Mouse (Mus musculus): ENCODE measurements around the gene Tbrg4.

Tbrg4 gene

DNA sequence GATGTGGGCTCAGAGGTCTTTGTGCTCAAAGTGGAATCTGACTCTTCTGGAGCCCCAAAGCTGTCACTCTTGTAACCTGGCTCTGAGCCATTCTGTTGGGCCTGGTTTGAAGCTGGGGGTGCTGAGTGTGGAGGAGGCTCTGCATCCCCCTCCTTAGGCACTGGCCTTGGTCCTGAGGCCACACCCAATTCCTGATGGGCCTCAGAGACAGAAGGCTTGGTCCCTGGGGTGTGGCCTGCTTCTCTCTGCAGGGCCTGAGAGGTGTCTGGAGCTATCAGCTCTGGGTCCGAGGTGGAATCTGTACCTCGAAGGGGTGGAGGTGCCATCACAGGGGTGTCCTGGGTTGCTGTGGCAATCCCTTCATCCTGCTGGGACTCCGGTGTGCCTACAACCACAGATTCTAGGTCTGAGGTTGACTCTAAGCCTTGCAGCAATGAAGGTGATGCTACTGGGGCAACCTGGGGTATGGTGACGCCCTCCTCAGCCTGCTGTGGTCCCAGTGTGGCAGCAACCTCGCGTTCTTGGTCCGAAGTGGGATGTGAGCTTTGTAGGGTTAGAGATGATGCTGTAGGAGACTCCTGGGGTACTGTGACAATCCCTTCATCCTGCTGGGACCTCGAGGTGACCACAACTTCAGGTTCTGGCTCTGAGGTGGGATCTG is 25.5 kb downstream of the Tbrg4 start:
- peaks cover 33% of the 10 kb centered on the region for H3K27me3 ChIP-seq (ENCODE audit: insufficient read depth, low read length)
- no peaks in the 10 kb centered on the region for H3K9me3 ChIP-seq (ENCODE audit: low read length)
- peaks cover 53% of the 10 kb centered on the region for H3K4me1 ChIP-seq (replicated peaks; ENCODE audit: low read depth, low read length)
- no peak for TF ChIP-seq CTCF (conservative IDR thresholded peaks at IDR 0.05; ENCODE audit: low read length)
- no peak for TF ChIP-seq NANOG (IDR thresholded peaks at IDR 0.05; ENCODE audit: borderline replicate concordance, low read length)
- no peak for TF ChIP-seq POU5F1 (IDR thresholded peaks at IDR 0.05; ENCODE audit: borderline replicate concordance, low read length)
- H3K4me3 ChIP-seq (replicated peaks; ENCODE audit: low read length): no peak overlapping the region
- peaks cover 25% of the 10 kb centered on the region for H3K36me3 ChIP-seq (ENCODE audit: insufficient read depth, low read length)

DNA sequence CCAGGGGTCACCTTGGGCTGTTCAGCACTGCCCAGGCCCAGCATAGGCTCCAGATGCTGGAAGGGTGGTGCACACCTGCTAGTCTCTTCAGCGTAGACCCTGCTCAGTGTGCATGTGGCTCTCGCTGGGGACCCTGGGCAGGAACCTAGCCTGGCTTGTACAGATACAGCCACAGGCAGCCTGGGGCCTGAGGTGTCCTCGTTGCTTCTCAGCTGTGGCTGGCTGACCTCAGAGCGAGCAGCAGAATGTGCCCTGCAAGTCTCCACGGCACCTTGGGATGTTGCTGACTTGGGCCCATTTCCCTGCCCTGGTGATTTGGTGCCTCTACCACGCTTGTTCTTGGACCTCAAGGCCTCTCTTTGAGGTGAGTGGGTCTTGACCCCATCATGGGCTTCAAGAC is 26.0 kb downstream of the Tbrg4 start:
- TF ChIP-seq CTCF (conservative IDR thresholded peaks at IDR 0.05; ENCODE audit: low read length) (no peak), NANOG (IDR thresholded peaks at IDR 0.05; ENCODE audit: borderline replicate concordance, low read length) (no peak), POU5F1 (IDR thresholded peaks at IDR 0.05; ENCODE audit: borderline replicate concordance, low read length) (no peak)
- Histone ChIP-seq H3K27me3 (ENCODE audit: insufficient read depth, low read length) (peaks cover 28% of the 10 kb centered on the region), H3K4me1 (replicated peaks; ENCODE audit: low read depth, low read length) (peaks cover 49% of the 10 kb centered on the region), H3K4me3 (replicated peaks; ENCODE audit: low read length) (no peak overlapping the region), H3K36me3 (ENCODE audit: insufficient read depth, low read length) (peaks cover 31% of the 10 kb centered on the region), H3K9me3 (ENCODE audit: low read length) (no peaks in the 10 kb centered on the region)

DNA sequence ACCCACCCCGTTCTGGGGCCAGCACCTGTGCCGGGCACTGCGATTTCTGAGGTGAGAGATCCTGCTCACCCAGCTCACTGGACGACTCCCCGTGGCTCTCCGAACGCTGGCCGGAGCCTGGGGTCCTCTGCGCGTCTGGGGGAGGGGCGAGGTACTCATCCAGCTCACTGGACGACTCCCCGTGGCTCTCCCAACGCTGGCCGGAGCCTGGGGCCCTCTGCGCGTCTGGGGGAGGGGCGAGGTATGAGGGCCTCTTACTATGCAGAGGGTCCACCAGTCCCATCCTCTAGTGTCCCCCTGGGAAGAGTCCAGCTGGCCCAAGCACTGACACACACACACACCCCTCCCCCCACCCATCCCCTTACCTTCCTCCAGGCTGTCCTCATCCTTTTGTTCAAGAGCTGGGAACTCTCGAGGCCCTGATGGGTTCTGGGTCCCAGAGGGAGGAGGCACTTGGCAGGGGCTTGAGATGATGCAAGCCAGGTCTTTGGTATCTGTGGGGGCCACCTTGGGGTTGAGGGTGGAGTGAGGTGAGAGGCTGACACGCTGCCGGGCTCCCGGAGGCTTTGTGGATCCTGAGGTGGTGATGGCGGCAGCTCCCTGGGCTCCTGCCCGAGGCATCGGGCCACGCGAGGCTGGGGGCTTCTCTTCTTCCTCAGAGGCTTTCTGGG is 26.7 kb downstream of the Tbrg4 start:
- Histone ChIP-seq H3K36me3 (ENCODE audit: insufficient read depth, low read length) (peaks cover 36% of the 10 kb centered on the region), H3K4me3 (replicated peaks; ENCODE audit: low read length) (peak overlapping the region; percentile 37; the same call in 1 of the 2 replicates), H3K4me1 (replicated peaks; ENCODE audit: low read depth, low read length) (peaks cover 47% of the 10 kb centered on the region), H3K9me3 (ENCODE audit: low read length) (no peaks in the 10 kb centered on the region), H3K27me3 (ENCODE audit: insufficient read depth, low read length) (peaks cover 21% of the 10 kb centered on the region)
- TF ChIP-seq POU5F1 (IDR thresholded peaks at IDR 0.05; ENCODE audit: borderline replicate concordance, low read length) (no peak), NANOG (IDR thresholded peaks at IDR 0.05; ENCODE audit: borderline replicate concordance, low read length) (no peak), CTCF (conservative IDR thresholded peaks at IDR 0.05; ENCODE audit: low read length) (no peak)

DNA sequence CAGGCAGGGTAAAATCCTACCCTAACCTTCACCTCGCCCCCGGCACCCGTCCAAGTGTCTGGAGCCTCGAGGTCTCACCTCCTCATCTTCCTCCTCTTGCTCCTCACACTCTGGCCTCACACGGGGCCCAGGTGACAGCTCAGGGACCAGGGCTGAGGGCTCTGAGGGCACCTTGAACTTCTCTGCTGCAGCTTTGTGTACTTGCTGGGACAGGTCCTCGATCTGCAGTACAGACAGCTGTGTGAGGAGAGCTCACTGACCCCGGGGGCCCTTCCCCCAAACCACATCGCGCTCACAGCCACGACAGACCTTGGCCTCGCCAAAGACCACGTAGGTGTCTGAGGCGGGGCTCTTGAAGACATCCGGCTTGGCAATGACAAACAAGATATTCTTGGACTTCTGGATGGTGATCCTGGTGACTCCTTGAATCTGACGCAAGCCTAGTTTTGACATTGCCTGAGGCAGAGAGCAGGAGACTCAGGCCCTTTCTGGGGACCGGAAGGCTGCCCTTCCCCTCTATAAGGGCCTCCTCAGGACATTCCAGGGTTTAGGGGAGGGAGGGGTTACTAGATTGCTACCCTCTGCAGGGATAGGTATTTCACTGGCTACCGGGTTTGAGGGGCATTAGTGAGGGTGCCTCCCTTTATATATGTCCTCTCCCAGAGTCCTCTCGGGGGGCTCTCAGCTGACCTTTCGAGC is 27.5 kb downstream of the Tbrg4 start:
- Histone ChIP-seq H3K9me3 (ENCODE audit: low read length) (no peaks in the 10 kb centered on the region), H3K4me1 (replicated peaks; ENCODE audit: low read depth, low read length) (peaks cover 48% of the 10 kb centered on the region), H3K36me3 (ENCODE audit: insufficient read depth, low read length) (peaks cover 41% of the 10 kb centered on the region), H3K27me3 (ENCODE audit: insufficient read depth, low read length) (peaks cover 13% of the 10 kb centered on the region), H3K4me3 (replicated peaks; ENCODE audit: low read length) (peak overlapping the region; percentile 37; the same call in 1 of the 2 replicates)
- TF ChIP-seq POU5F1 (IDR thresholded peaks at IDR 0.05; ENCODE audit: borderline replicate concordance, low read length) (no peak), NANOG (IDR thresholded peaks at IDR 0.05; ENCODE audit: borderline replicate concordance, low read length) (no peak), CTCF (conservative IDR thresholded peaks at IDR 0.05; ENCODE audit: low read length) (no peak)

DNA sequence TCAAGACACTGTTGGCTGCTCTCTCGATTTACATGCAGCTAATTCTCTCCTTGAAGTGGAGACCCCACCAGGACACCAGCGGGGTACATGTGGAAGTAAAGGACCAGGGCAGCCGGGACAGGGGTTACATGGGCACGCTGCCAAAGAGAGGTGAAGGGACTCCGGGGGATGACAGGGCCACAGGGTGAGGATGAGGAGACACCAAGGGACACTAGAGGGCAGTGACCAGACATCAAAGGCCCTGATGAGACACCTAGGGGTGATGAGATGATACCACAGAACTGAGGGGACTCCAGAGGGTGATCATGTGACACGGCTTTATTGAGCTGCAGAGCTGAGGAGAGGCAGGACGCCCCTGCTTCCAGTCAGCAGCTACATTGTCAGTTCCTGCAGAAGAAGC is 28.3 kb downstream of the Tbrg4 start:
- Histone ChIP-seq H3K27me3 (ENCODE audit: insufficient read depth, low read length) (peaks cover 6% of the 10 kb centered on the region; the same call in 1 of the 2 replicates), H3K4me1 (replicated peaks; ENCODE audit: low read depth, low read length) (peaks cover 56% of the 10 kb centered on the region), H3K4me3 (replicated peaks; ENCODE audit: low read length) (no peak overlapping the region), H3K36me3 (ENCODE audit: insufficient read depth, low read length) (peaks cover 48% of the 10 kb centered on the region), H3K9me3 (ENCODE audit: low read length) (no peaks in the 10 kb centered on the region)
- TF ChIP-seq POU5F1 (IDR thresholded peaks at IDR 0.05; ENCODE audit: borderline replicate concordance, low read length) (no peak), CTCF (conservative IDR thresholded peaks at IDR 0.05; ENCODE audit: low read length) (no peak), NANOG (IDR thresholded peaks at IDR 0.05; ENCODE audit: borderline replicate concordance, low read length) (no peak)

DNA sequence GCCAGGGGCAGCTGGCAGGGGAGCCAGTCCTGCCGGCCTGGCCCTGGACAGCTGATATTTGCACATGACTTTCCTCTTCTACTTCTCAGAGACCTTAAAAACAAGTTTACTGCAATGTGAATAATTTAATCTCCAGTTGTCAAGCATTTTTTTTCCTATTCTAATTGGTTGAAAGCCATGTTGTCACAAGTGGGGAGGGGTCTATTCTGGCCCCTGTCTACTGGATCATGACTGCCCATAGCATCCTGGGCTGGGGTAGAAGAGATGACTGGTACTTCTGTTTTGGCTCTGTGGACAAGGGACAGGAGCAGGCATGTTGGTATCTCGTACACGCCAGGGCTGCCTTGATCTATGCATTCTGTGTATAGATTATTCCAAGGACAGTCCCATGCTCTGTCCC is 29.3 kb downstream of the Tbrg4 start:
- Histone ChIP-seq H3K4me1 (replicated peaks; ENCODE audit: low read depth, low read length) (peaks cover 65% of the 10 kb centered on the region), H3K27me3 (ENCODE audit: insufficient read depth, low read length) (no peaks in the 10 kb centered on the region; the same call in 1 of the 2 replicates), H3K4me3 (replicated peaks; ENCODE audit: low read length) (no peak overlapping the region), H3K36me3 (ENCODE audit: insufficient read depth, low read length) (peaks cover 57% of the 10 kb centered on the region), H3K9me3 (ENCODE audit: low read length) (no peaks in the 10 kb centered on the region)
- TF ChIP-seq NANOG (IDR thresholded peaks at IDR 0.05; ENCODE audit: borderline replicate concordance, low read length): no peak
- TF ChIP-seq POU5F1 (IDR thresholded peaks at IDR 0.05; ENCODE audit: borderline replicate concordance, low read length): no peak
- TF ChIP-seq CTCF (conservative IDR thresholded peaks at IDR 0.05; ENCODE audit: low read length): no peak

DNA sequence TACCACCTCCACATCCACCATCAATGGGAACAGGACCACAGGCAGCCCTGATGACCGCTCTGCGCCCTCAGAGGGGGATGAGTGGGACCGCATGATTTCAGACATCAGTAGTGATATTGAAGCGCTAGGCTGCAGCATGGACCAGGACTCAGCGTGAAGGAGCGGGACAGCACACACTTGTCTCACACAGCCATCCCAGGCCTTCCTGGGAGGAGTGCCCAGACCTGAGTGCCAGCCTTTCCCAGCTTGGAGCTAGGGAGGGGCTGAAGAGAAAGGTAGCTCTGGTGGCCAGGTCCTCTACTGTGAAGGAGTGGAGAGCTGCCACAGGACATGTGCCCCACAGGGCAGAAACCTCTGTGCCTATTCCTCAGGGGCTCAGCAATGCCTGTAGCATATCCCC is 29.7 kb downstream of the Tbrg4 start:
- TF ChIP-seq POU5F1 (IDR thresholded peaks at IDR 0.05; ENCODE audit: borderline replicate concordance, low read length) (no peak), CTCF (conservative IDR thresholded peaks at IDR 0.05; ENCODE audit: low read length) (no peak), NANOG (IDR thresholded peaks at IDR 0.05; ENCODE audit: borderline replicate concordance, low read length) (no peak)
- Histone ChIP-seq H3K4me1 (replicated peaks; ENCODE audit: low read depth, low read length) (peaks cover 69% of the 10 kb centered on the region), H3K4me3 (replicated peaks; ENCODE audit: low read length) (no peak overlapping the region), H3K27me3 (ENCODE audit: insufficient read depth, low read length) (no peaks in the 10 kb centered on the region; the same call in 1 of the 2 replicates), H3K36me3 (ENCODE audit: insufficient read depth, low read length) (peaks cover 61% of the 10 kb centered on the region), H3K9me3 (ENCODE audit: low read length) (no peaks in the 10 kb centered on the region)

DNA sequence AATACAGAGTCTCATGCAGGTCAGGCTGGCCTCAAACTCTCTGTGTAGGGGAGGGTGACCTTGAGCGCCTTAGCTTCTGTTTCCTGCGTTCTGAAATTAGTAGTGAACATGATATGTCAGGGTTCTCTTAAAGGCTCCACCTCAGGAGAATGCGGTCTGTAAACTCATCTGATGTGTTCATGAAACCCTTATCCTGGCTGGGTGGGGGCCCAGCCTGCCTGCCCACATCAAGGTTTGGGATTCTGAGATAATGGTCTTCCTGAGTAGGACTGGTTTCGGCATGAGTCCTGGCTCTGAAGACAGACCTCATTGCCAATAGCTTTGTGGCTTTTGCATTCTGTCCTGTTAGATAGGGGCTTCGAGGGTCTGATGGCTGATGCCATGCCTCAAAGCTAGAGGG is 30.5 kb downstream of the Tbrg4 start:
- no peak for TF ChIP-seq NANOG (IDR thresholded peaks at IDR 0.05; ENCODE audit: borderline replicate concordance, low read length)
- no peak for TF ChIP-seq POU5F1 (IDR thresholded peaks at IDR 0.05; ENCODE audit: borderline replicate concordance, low read length)
- no peak for TF ChIP-seq CTCF (conservative IDR thresholded peaks at IDR 0.05; ENCODE audit: low read length)
- Histone ChIP-seq H3K27me3 (ENCODE audit: insufficient read depth, low read length) (no peaks in the 10 kb centered on the region; the same call in 1 of the 2 replicates), H3K9me3 (ENCODE audit: low read length) (no peaks in the 10 kb centered on the region), H3K4me3 (replicated peaks; ENCODE audit: low read length) (no peak overlapping the region), H3K36me3 (ENCODE audit: insufficient read depth, low read length) (peaks cover 63% of the 10 kb centered on the region), H3K4me1 (replicated peaks; ENCODE audit: low read depth, low read length) (peaks cover 73% of the 10 kb centered on the region)
